Mouse (Mus musculus) liver, adult 2 months (tissue): Measurements from ENCODE around the gene Ranbp3l. TPM values are rescaled to one million over a fixed set of nuclear protein-coding genes. Genes with fewer than 3 reads are reported as not detected.

Experiments
- DNase-seq: peaks from one replicate; pipeline ENCODE4 v3.0.0-alpha.2; 2011; ENCODE audit warnings: low read depth, low spot score; ENCODE audit errors: extremely low read depth
- H3K27ac ChIP-seq: fragments of 200-500 bp; replicated peaks from 2 replicates; pipeline ENCODE4 v1.5.1; 2012; ENCODE audit warnings: low read depth, mild to moderate bottlenecking, control low read depth, inconsistent platforms, low read length; ENCODE audit not compliant: insufficient read depth
- H3K27me3 ChIP-seq: fragments of 200-500 bp; 2 replicates; pipeline ENCODE4 v1.6.1; 2012; ENCODE audit warnings: mild to moderate bottlenecking, moderate library complexity, low read length, inconsistent platforms; ENCODE audit not compliant: control insufficient read depth, insufficient read depth
- H3K36me3 ChIP-seq: fragments of 200-500 bp; 2 replicates; pipeline ENCODE4 v1.6.1; 2012; ENCODE audit warnings: low read length, inconsistent platforms; ENCODE audit not compliant: control insufficient read depth, insufficient read depth
- H3K4me1 ChIP-seq: fragments of 200-500 bp; 2 replicates; pipeline ENCODE4 v1.6.1; 2011; ENCODE audit warnings: low read length; ENCODE audit not compliant: control insufficient read depth, insufficient read depth
- H3K4me3 ChIP-seq: fragments of 200-500 bp; 2 replicates; pipeline ENCODE4 v1.5.1; 2011; ENCODE audit warnings: low read depth, mild to moderate bottlenecking, control low read depth, low read length, moderate library complexity; ENCODE audit not compliant: insufficient read depth
- H3K79me2 ChIP-seq: fragments of 200-500 bp; 2 replicates; pipeline ENCODE4 v1.6.1; 2012; ENCODE audit warnings: inconsistent platforms, mild to moderate bottlenecking, low read length, moderate library complexity; ENCODE audit not compliant: control insufficient read depth, insufficient read depth
- H3K9ac ChIP-seq: fragments of 200-500 bp; 2 replicates; pipeline ENCODE4 v1.6.1; 2012; ENCODE audit warnings: low read depth, mild to moderate bottlenecking, control low read depth, inconsistent platforms, low read length
- CTCF ChIP-seq: fragments of 200-500 bp; IDR thresholded peaks from 2 replicates; pipeline ENCODE4 v1.5.1; 2011; ENCODE audit warnings: low read depth, low read length, control low read depth
- POLR2A ChIP-seq: fragments of 200-500 bp; IDR thresholded peaks from 2 replicates; pipeline ENCODE4 v1.6.1; 2011; ENCODE audit warnings: low read length, control low read depth; ENCODE audit not compliant: insufficient read depth; ENCODE audit errors: extremely low read depth
- WGBS: fragments of 180-500 bp; shearing (Covaris S2); methylation state at CpG from one replicate; pipeline ENCODE4 v1.1.7; 2018; 5-methylcytosine and 5-hydroxymethylcytosine counted together
- polyA plus RNA-seq: library from polyadenylated mRNA; depleted of rRNA; stranded (reverse); fragments of >200 nt; gene quantifications from 2 replicates; pipeline ENCODE4 v1.2.3, GENCODE M21; 2012
- total RNA-seq: library from RNA; depleted of rRNA; stranded (reverse); fragments of >200 nt; gene quantifications from 2 replicates; pipeline ENCODE4 v1.2.3, GENCODE M21; 2014

The Ranbp3l gene
- total and polyA plus RNA-seq, 2 experiments = 0.55 to 1.8 TPM

GRCm38 (mm10) chr15:9106303-9107074, 138.7 kb downstream of the Ranbp3l start:
- Histone ChIP-seq H3K4me3 (no peak overlapping the region), H3K9ac (no peak overlapping the region), H3K27ac (no peak overlapping the region), H3K4me1 (no peaks in the 10 kb centered on the region), H3K27me3 (no peaks in the 10 kb centered on the region), H3K36me3 (peaks cover 59% of the 10 kb centered on the region), H3K79me2 (no peaks in the 10 kb centered on the region)
- no peak for TF ChIP-seq POLR2A
- TF ChIP-seq CTCF = no peak
- WGBS = 71% methylated on average over 13 of the region's 13 CpGs
- no peak for DNase-seq

- Histone ChIP-seq H3K4me3 (no peak overlapping the region), H3K27ac (no peak overlapping the region)
- 91% methylated on average over 6 of the region's 6 CpGs for WGBS
These were observed 143.0 kb downstream of the Ranbp3l start for GRCm38 (mm10) chr15:9110526-9111347.

GRCm38 (mm10) chr15:9111648-9112047, 143.9 kb downstream of the Ranbp3l start:
- peaks cover 19% of the 10 kb centered on the region for H3K4me1 ChIP-seq

More at GRCm38 (mm10) chr15:9110526-9111347, 143.0 kb downstream of the Ranbp3l start:
- TF ChIP-seq POLR2A (no peak), CTCF (no peak)
- H3K9ac ChIP-seq = no peak overlapping the region
- DNase-seq = no peak
- H3K36me3 ChIP-seq = peaks cover 29% of the 10 kb centered on the region
- no peaks in the 10 kb centered on the region for H3K79me2 ChIP-seq
- peaks cover 19% of the 10 kb centered on the region for H3K4me1 ChIP-seq
- H3K27me3 ChIP-seq = no peaks in the 10 kb centered on the region

GRCm38 (mm10) chr15:9113556-9113955, 145.8 kb downstream of the Ranbp3l start:
- WGBS = 16% methylated on average over 9 of the region's 9 CpGs
- DNase-seq = peak; percentile 68
- H3K9ac ChIP-seq = peak overlapping the region; percentile 2; the same call in 1 of the 2 replicates
- H3K4me1 ChIP-seq = peaks cover 22% of the 10 kb centered on the region
- H3K27ac ChIP-seq = peak overlapping the region; percentile 91
- H3K27me3 ChIP-seq = no peaks in the 10 kb centered on the region
- no peak for TF ChIP-seq CTCF
- no peak for TF ChIP-seq POLR2A
- H3K4me3 ChIP-seq = no peak overlapping the region; the same call in 1 of the 2 replicates
- peaks cover 15% of the 10 kb centered on the region for H3K36me3 ChIP-seq
- no peaks in the 10 kb centered on the region for H3K79me2 ChIP-seq

More at GRCm38 (mm10) chr15:9111648-9112047, 143.9 kb downstream of the Ranbp3l start:
- Histone ChIP-seq H3K79me2 (no peaks in the 10 kb centered on the region), H3K4me3 (no peak overlapping the region), H3K27me3 (no peaks in the 10 kb centered on the region), H3K9ac (no peak overlapping the region), H3K27ac (no peak overlapping the region), H3K36me3 (peaks cover 27% of the 10 kb centered on the region)
- DNase-seq = peak; percentile 30
- no peak for TF ChIP-seq CTCF
- no peak for TF ChIP-seq POLR2A
- WGBS = 49% methylated on average over 3 of the region's 3 CpGs

- H3K27me3 ChIP-seq = no peaks in the 10 kb centered on the region
- DNase-seq = peak; percentile 94
- H3K4me1 ChIP-seq = peaks cover 27% of the 10 kb centered on the region
- 15% methylated on average over 4 of the region's 4 CpGs for WGBS
- no peaks in the 10 kb centered on the region for H3K79me2 ChIP-seq
- H3K36me3 ChIP-seq = peaks cover 12% of the 10 kb centered on the region
- peak overlapping the region; percentile 91 for H3K27ac ChIP-seq
- TF ChIP-seq CTCF (no peak), POLR2A (no peak)
- H3K9ac ChIP-seq = peak overlapping the region; percentile 48
- H3K4me3 ChIP-seq = no peak overlapping the region
These were observed 146.4 kb downstream of the Ranbp3l start for GRCm38 (mm10) chr15:9114131-9114530.
